Mouse (Mus musculus) left cerebral cortex, adult 8-10 months (tissue): ENCODE results near the gene Map4. TPM values are rescaled to one million over a fixed set of nuclear protein-coding genes. Genes with fewer than 3 reads are reported as not detected.
"Not testable (repeated sequence)": the region's sequence is repeated elsewhere in the genome, so short reads cannot be mapped to it uniquely, and the experiment has no call there.

Experiments
- DNase-seq, 2 experiments: peaks; one replicate each; pipeline ENCODE4 v3.0.0; 2022; ENCODE audit warnings: low spot score in 2 of 2
- microRNA-seq, 2 experiments: library from miRNA; unstranded; fragments of <30 nt; microRNA quantifications; one replicate each; pipeline ENCODE4 v1.2.0; 2022
- total RNA-seq, 4 experiments: library from RNA; stranded (reverse); gene quantifications; 2 replicates each; pipeline ENCODE4 v1.2.4; 2022

Map4 gene
- total RNA-seq, 4 experiments from 2014 or later = 382 to 453 (median 413) TPM

DNA sequence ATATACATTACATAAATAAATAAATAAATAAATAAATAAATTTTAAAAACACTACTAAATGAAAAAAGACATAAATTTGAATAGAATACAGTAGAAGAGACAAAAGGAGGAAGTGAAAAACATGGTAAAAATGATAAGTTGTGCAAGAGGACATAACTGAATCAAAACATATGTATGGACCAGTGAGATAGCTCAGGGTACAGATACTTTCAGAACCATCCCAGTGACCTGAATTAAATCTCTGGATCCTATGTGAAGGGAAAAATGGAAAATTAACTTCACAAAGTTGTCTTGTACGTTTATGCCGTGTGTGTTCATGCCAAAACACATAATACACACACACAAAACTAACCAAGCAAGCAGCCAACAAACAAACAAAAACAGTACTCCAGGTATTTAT lies 192.1 kb downstream of the Map4 start:
- no peak for DNase-seq

DNA sequence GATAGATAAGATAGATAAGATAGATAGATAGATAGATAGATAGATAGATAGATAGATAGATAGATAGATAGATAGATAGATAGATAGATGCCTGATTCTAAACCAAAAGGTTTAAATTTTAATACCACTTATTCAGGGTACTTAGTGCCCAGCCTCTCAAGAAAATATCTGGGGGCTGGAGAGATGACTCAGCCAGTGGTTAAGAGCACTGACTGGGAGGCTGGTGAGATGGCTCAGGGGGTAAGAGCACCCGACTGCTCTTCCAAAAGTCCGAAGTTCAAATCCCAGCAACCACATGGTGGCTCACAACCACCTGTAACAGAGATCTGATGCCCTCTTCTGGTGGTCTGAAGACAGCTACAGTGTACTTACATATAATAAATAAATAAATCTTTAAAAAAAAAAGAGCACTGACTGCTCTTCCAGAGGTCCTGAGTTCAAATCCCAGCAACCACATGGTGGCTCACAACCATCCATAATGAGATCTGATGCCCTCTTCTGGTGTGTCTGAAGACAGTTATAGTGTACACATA lies 192.8 kb downstream of the Map4 start:
- not testable (repeated sequence) for DNase-seq

DNA sequence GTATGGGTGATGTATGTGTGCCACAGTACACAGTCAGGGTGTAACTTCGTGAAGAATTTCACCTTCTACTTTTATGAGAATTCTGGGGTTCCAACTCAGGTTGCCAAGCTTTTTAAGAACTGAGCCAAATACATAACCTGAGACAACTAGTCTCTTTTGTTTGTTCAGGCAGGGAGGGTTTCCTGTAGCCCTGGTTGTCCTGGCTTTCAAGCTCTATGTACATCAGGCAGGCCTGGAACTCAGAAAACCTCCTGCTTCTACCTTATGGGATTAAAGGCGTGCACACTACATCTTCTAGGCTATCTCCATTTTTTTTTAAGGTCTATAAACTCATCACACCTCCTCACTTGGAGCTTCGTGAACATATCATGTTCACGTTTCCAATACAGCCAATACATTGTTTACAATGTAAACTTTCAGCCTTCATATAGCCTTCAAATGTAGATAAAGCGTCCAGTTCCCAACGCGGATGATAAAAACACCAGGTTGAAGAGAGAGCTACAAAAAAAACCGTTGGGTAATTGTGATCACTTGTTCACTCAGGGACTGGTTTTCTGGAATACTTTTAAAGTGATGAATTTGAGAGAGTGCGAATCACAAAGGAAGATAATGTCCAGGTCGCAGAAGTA lies 199.8 kb downstream of the Map4 start:
- DNase-seq = no peak

DNA sequence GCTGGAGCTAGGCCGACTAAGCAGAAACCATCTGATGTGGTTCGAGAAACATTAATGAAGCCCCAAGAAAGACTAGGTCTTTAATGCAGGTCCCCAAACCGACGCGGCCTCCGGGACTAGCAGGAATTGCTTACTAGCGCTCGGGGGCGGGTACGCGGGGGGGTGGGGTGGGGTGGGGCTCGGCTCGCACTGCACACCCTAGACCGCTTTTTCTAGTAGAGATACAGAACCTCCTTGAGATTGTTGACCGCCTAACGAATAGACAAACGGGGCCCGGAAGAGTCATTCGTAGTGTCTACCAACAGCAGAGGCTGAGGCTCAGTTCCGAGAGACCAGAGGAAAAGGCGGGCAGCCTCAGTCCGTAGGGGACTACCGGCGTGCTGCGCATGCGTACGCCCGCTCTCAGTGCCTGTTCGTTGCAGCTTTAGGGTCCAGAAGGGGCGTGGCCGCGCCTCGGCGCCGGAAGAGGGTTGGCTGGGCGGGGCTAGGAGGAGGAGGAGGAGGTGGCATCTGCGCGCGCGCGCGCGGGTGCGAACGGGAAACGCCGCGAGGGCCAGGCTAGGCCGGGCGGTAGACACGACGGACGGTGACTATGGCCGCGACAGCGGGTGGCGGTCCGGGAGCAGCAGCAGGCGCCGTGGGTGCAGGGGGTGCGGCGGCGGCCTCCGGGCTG lies 200.4 kb downstream of the Map4 start:
- peak; percentile 97 to 99 for DNase-seq

DNA sequence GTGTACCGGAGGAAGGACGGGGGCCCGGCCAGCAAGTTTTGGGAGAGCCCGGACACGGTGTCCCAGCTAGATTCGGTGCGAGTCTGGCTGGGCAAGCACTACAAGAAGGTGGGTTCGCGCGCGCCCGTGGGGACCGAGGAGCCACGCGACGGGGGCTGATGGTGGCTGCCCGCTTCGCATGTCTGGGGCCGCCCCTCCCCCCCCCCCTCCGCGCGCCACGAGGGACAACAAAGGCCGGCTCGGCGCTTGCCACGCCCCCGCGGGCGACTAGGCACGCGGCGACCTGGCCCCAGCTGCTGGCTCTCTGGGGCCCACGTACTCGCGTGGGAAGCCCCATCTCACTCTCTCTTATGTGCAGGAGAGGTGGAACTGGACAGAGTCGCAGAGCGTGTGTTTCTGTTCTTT lies 200.9 kb downstream of the Map4 start:
- DNase-seq = no peak

DNA sequence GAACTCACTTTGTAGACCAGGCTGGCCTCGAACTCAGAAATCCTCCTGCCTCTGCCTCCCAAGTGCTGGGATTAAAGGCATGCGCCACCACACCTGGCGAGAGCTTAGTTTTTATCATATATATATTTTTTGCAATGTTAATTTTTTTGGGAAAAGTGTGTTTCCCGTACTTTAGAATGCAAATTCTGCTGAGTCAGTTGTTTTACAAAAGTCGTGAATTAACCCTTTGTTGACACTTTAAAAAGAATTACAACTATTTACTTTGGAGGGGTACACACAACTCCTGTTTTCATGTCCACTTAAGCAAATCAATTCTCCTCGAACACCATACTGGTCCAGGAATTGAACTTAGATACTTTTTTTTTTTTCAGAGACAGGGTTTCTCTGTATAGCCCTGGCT lies 201.7 kb downstream of the Map4 start:
- no peak for DNase-seq

Small RNA genes lying within 50 kb of the gene (microRNA-seq; reads per million reads assigned to microRNA genes)
- gene Mir7089 = 0 reads per million in 2 experiments

Other genes with a start within 250 kb of the Map4 start
- not detected for gene Fbxw18, start 228.8 kb upstream of the Map4 start, total RNA-seq
- not detected for gene Fbxw26, start 185.4 kb upstream of the Map4 start, total RNA-seq
- gene Fbxw27, start 140.8 kb upstream of the Map4 start, total RNA-seq = not detected
- 1 to 10 TPM in 3 of 4 experiments, under 1 TPM in 1; 0.78 to 5.6 (median 1.9) TPM for gene Spink8, start 119.2 kb upstream of the Map4 start, total RNA-seq
- 10 to 100 TPM in 3 of 4 experiments, 1 to 10 TPM in 1; 9.2 to 13.7 (median 11.5) TPM for gene Nme6, start 98.7 kb upstream of the Map4 start, total RNA-seq
- not detected for gene Camp, start 81.8 kb upstream of the Map4 start, total RNA-seq
- gene Cdc25a, start 55.9 kb upstream of the Map4 start, total RNA-seq = 1 to 10 TPM; 4.8 to 6.1 (median 5.6) TPM
- gene Smarcc1, start 186.2 kb downstream of the Map4 start, total RNA-seq = 10 to 100 TPM; 65.3 to 82.2 (median 72.2) TPM
- gene Dhx30, start 186.4 kb downstream of the Map4 start, total RNA-seq = 100 to 1,000 TPM; 158 to 171 (median 165) TPM